Mouse (Mus musculus) kidney, adult 2 months (tissue): ENCODE measurements around the gene Slc25a28.

Experiments used
- CTCF ChIP-seq: fragments of 200-500 bp; conservative IDR thresholded peaks from 2 replicates; pipeline ENCODE4 v1.5.1; 2011; ENCODE audit warnings: low read depth, mild to moderate bottlenecking, control low read depth, low read length, moderate library complexity, mixed read lengths; ENCODE audit not compliant: insufficient read depth, insufficient read length
- POLR2A ChIP-seq: fragments of 200-500 bp; IDR thresholded peaks from one replicate; pipeline ENCODE4 v1.6.1; 2011; ENCODE audit warnings: low read depth, low read length, control low read depth

DNA sequence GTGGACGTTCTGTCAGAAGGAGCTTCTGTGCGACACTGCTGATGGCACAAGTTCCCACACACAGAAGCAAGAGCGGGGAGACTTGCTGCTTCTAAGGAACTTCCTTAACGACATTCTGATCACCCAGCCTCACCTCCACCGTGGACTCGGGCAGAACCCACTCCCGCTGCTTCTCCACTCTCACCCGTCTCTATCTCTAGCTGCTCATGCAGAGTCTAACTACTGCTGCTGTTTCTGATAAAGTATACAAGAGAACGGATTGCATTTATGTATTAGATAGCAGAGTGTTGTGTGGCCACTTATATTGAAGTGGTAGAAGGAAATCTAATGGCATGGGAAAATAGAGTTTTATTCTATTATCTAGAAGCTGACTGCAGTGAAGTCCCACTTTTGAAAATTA, 13.9 kb downstream of the Slc25a28 start:
- TF ChIP-seq CTCF (no peak), POLR2A (no peak)
